9 mouse cellular contexts compared by ENCODE assay signal in genomic region chr10:23611183-23611582, GRCm38 (mm10).
DNase-seq lines count a peak whose midpoint lies in the region; TF ChIP-seq lines count a peak whose summit lies in the region.
"Had no signal": no experiment of that assay in that cellular context is flagged by ENCODE, and none has a peak within 500 bp of the region (broad histone marks: within the 10 kb centered on the region; RNA-seq: fewer than 3 reads in every experiment).

No protein-coding gene starts in this region.

- TF ChIP-seq EP300 in heart, adult 2 months (IDR thresholded peaks at IDR 0.05; ENCODE audit: insufficient read depth, low read depth, low read length), result no peak

- H3K4me1 ChIP-seq in heart, adult 2 months (ENCODE audit: control insufficient read depth, insufficient read depth, low read length), result no peaks in the 10 kb centered on the region; the same call in 1 of the 2 replicates
- H3K4me1 ChIP-seq: liver, embryonic 15.5 days had no signal

- no peak overlapping the region for H3K9ac ChIP-seq in heart, adult 2 months (ENCODE audit: low read depth, low read length)
- H3K9ac ChIP-seq: liver, embryonic 15.5 days had no signal

- no peaks in the 10 kb centered on the region for H3K79me2 ChIP-seq in heart, adult 2 months (replicated peaks; ENCODE audit: control insufficient read depth, insufficient read depth, low read length)

- H3K4me3 ChIP-seq in heart, adult 2 months, result no peak overlapping the region
- H3K4me3 ChIP-seq: liver, embryonic 15.5 days had no signal

- H3K27ac ChIP-seq in heart, adult 2 months, result no peak overlapping the region
- H3K27ac ChIP-seq: liver, embryonic 15.5 days had no signal

- no peaks in the 10 kb centered on the region for H3K36me3 ChIP-seq in heart, adult 2 months (ENCODE audit: control insufficient read depth, insufficient read depth, low read length)
- H3K36me3 ChIP-seq: liver, embryonic 15.5 days had no signal

- no peaks in the 10 kb centered on the region for H3K27me3 ChIP-seq in heart, adult 2 months (ENCODE audit: control insufficient read depth, insufficient read depth, low read length)
- H3K27me3 ChIP-seq: liver, embryonic 15.5 days had no signal

- peak; percentile 82 for TF ChIP-seq CTCF in heart, adult 2 months (IDR thresholded peaks at IDR 0.05)

- TF ChIP-seq POLR2A in heart, adult 2 months (IDR thresholded peaks at IDR 0.05; ENCODE audit: insufficient read depth, low read depth, low read length), result no peak

- intact Hi-C loops in heart, adult 2 months (cut with DNase I), result loop anchor here (1.0 to 10.0 kb wide), 3 partner anchors 164 to 524 kb away; no protein-coding TSS in a partner anchor
- intact Hi-C loops in gastrocnemius, postnatal 14 days (cut with DNase I; ENCODE audit: low total_unique reads), result loop anchor here (5.0 kb wide), 1 partner anchor 494 kb away; no protein-coding TSS in a partner anchor

- DNase-seq in heart, adult 2 months, result peak; percentile 13 to 45
- no peak for DNase-seq in heart, adult 11 months
- DNase-seq in NIH3T3 (ENCODE audit: low read depth), result peak; percentile 85
- peak; percentile 33 to 61 for DNase-seq in cerebellum, postnatal 4 days (ENCODE audit: low spot score in 2 of 2)
- peak; percentile 52 for DNase-seq in gastrocnemius, postnatal 14 days
- peak; percentile 82 for DNase-seq in layer of hippocampus, adult 11-12 months (ENCODE audit: low spot score)
- peak; percentile 63 for DNase-seq in lung, postnatal 10 days
- DNase-seq in thymus, postnatal 0 days (ENCODE audit: low spot score), result peak; percentile 27

- WGBS in heart, adult 2 months, result 35% methylated on average over 9 of the region's 9 CpGs
